Mouse (Mus musculus): ENCODE results near the gene Lbhd2.

GRCm38 (mm10) chr12:111454543-111455280 is 48.1 kb downstream of the Lbhd2 start:
- TF ChIP-seq CTCF (IDR thresholded peaks at IDR 0.05; ENCODE audit: borderline replicate concordance, extremely low read depth, insufficient read depth, insufficient read length) (no peak), POLR2A (IDR thresholded peaks at IDR 0.05; ENCODE audit: borderline replicate concordance, extremely low read depth, insufficient read depth, insufficient read length, poor library complexity, severe bottlenecking) (no peak)
